Mouse (Mus musculus) CH12.LX (cell line): Measurements from ENCODE around the gene Ikzf3.

Experiments
- CTCF ChIP-seq, 2 experiments: IDR thresholded peaks in 1 of 2; conservative IDR thresholded peaks in 1 of 2; 2 replicates each; pipeline ENCODE4 v1.5.1; 2011 to 2012; ENCODE audit warnings: low read depth in 2 of 2, low read length in 2 of 2, improper control_type of control experiment in 1 of 2, inconsistent platforms in 1 of 2, mild to moderate bottlenecking in 1 of 2, moderate library complexity in 1 of 2
- E2F4 ChIP-seq: IDR thresholded peaks from 2 replicates; pipeline ENCODE4 v1.6.1; 2011; ENCODE audit warnings: low read depth, low read length, improper control_type of control experiment; ENCODE audit not compliant: insufficient replicate concordance
- GABPA ChIP-seq: IDR thresholded peaks from 2 replicates; pipeline ENCODE4 v1.6.1; 2012; ENCODE audit warnings: low read depth, low read length, improper control_type of control experiment, inconsistent platforms; ENCODE audit not compliant: insufficient replicate concordance
- IRF4 ChIP-seq: IDR thresholded peaks from 2 replicates; pipeline ENCODE4 v1.6.1; 2014; ENCODE audit warnings: low read depth, mild to moderate bottlenecking, inconsistent platforms, low read length, improper control_type of control experiment
- KAT2A ChIP-seq: IDR thresholded peaks from 2 replicates; pipeline ENCODE4 v1.6.1; 2012; ENCODE audit warnings: low read length, improper control_type of control experiment, inconsistent platforms; ENCODE audit not compliant: insufficient replicate concordance
- MXI1 ChIP-seq: IDR thresholded peaks from 2 replicates; pipeline ENCODE4 v1.6.1; 2011; ENCODE audit warnings: mild to moderate bottlenecking, low read depth, low read length, improper control_type of control experiment
- PAX5 ChIP-seq: IDR thresholded peaks from 2 replicates; pipeline ENCODE4 v1.6.1; 2012; ENCODE audit warnings: low read length, inconsistent platforms, mixed read lengths
- POLR2A ChIP-seq: IDR thresholded peaks from 2 replicates; pipeline ENCODE4 v1.6.1; 2011; ENCODE audit warnings: low read depth, mild to moderate bottlenecking, improper control_type of control experiment, low read length

DNA sequence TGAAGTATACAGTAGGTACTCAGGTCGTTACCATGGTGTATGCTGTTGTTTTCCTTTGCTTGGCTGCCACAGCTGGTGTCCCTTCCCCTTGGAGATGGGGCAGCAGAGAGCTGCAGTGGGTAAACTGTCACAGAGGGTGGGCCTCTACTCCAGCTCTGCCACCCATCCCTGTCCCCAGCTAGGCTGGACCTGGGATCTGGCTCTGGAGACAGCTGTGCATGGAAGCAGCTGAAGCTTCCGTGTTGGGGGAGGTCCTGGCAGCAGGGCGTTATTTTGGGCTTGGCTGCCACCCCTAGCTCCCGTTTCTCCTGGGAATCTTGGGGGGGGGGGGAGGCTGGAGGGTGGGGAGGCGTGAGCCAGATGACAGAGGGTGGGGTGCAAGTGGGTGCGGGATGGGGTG, 127.6 kb downstream of the Ikzf3 start:
- TF ChIP-seq CTCF (conservative IDR thresholded peaks at IDR 0.05 in 1 of 2, IDR thresholded peaks at IDR 0.05 in 1 of 2; ENCODE audit: low read depth in 2 of 2, low read length in 2 of 2) (no peak), E2F4 (no peak), PAX5 (no peak), MXI1 (no peak), KAT2A (no peak), POLR2A (no peak), IRF4 (no peak), GABPA (no peak)
